Mouse (Mus musculus) embryonic fibroblast, embryonic 13.5 days (primary cell): ENCODE measurements around the gene Apoa1. TPM values are rescaled to one million over a fixed set of nuclear protein-coding genes. Genes with fewer than 3 reads are reported as not detected.

Source experiments
- H3K27ac ChIP-seq: 2 replicates; pipeline ENCODE4 v1.5.1; 2012; ENCODE audit warnings: low read length, control low read depth, inconsistent platforms; ENCODE audit not compliant: insufficient read depth
- H3K4me1 ChIP-seq: 2 replicates; pipeline ENCODE4 v1.6.1; 2011; ENCODE audit warnings: low read length; ENCODE audit not compliant: control insufficient read depth, insufficient read depth
- H3K4me3 ChIP-seq: 2 replicates; pipeline ENCODE4 v1.5.1; 2011; ENCODE audit warnings: mild to moderate bottlenecking, control low read depth, low read length; ENCODE audit not compliant: insufficient read depth
- CTCF ChIP-seq: IDR thresholded peaks from 2 replicates; pipeline ENCODE4 v1.5.1; 2011; ENCODE audit warnings: mild to moderate bottlenecking, control low read depth, low read length, moderate library complexity, borderline replicate concordance; ENCODE audit not compliant: insufficient read depth
- POLR2A ChIP-seq: IDR thresholded peaks from 2 replicates; pipeline ENCODE4 v1.6.1; 2011; ENCODE audit warnings: low read depth, mild to moderate bottlenecking, control low read depth, low read length, moderate library complexity
- polyA plus RNA-seq: library from polyadenylated mRNA; stranded (reverse); fragments of >200 nt; gene quantifications from 2 replicates; pipeline ENCODE4 v1.2.4, GENCODE M21; 2011; ENCODE audit warnings: low read depth; ENCODE audit not compliant: missing spikeins, insufficient read length

The Apoa1 gene
- polyA plus RNA-seq, 1 experiment: not detected

- H3K4me1 ChIP-seq: no peaks in the 10 kb centered on the region
- H3K4me3 ChIP-seq: peak within 1 kb of the TSS; percentile 98
- H3K27ac ChIP-seq: no peak within 1 kb of the TSS
- TF ChIP-seq CTCF (no peak), POLR2A (peak; percentile 54)
These were observed 44.5 kb downstream of the Apoa1 start, which contains the start of gene Zpr1 for GRCm38 (mm10) chr9:46272677-46273454. Zpr1 (plus strand) TSS chr9:46273064.

- no peaks in the 10 kb centered on the region for H3K4me1 ChIP-seq
- TF ChIP-seq POLR2A: no peak
- TF ChIP-seq CTCF: no peak
- no peak overlapping the region for H3K27ac ChIP-seq
- H3K4me3 ChIP-seq: no peak overlapping the region
These were observed 46.1 kb downstream of the Apoa1 start for GRCm38 (mm10) chr9:46274494-46274893.

Other genes with a start within 250 kb of the Apoa1 start
- 179 and 182 TPM in 2 replicates for gene Pafah1b2, start 215.9 kb upstream of the Apoa1 start, polyA plus RNA-seq
- 37.7 and 41.1 TPM in 2 replicates for gene Sik3, start 215.8 kb upstream of the Apoa1 start, polyA plus RNA-seq
- not detected in 2 replicates for gene Apoc3, start 7.1 kb downstream of the Apoa1 start, polyA plus RNA-seq
- gene Apoa4, start 12.1 kb downstream of the Apoa1 start, polyA plus RNA-seq: not detected in 2 replicates
- not detected in 2 replicates for gene Apoa5, start 40.1 kb downstream of the Apoa1 start, polyA plus RNA-seq
- gene Zpr1, start 44.5 kb downstream of the Apoa1 start, polyA plus RNA-seq: 43.1 and 48.8 TPM in 2 replicates
- 13.8 and 16.8 TPM in 2 replicates for gene Bud13, start 54.4 kb downstream of the Apoa1 start, polyA plus RNA-seq
- not detected in 2 replicates for gene 4931429L15Rik, start 91.4 kb downstream of the Apoa1 start, polyA plus RNA-seq